Mouse (Mus musculus) cerebellum, adult 18-20 months (tissue): ENCODE data around the gene Rab31.

ENCODE experiments used
- DNase-seq, 2 experiments: peaks; one replicate each; pipeline ENCODE4 v3.0.0; 2021

The Rab31 gene

GRCm38 (mm10) chr17:65737175-65737574 lies 35.4 kb downstream of the Rab31 start:
- DNase-seq: no peak

DNA sequence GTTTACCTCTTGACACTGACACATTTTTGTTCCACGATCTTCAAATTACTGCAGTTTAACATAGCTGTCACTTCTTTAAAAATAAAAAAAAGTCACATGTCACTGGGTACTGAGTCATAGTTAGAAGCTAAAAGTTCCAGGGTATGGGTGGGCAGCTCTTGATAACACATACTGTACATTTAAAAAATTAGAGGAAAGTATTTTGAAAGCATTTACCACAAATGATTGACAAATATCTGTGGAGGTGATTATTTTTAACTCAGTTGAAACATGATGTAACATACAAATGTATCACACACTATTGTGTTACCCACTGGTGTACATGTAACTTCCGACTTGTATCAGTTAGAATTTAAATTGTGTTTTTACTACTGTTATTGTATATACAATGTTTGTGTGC lies 37.5 kb downstream of the Rab31 start:
- no peak for DNase-seq

DNA sequence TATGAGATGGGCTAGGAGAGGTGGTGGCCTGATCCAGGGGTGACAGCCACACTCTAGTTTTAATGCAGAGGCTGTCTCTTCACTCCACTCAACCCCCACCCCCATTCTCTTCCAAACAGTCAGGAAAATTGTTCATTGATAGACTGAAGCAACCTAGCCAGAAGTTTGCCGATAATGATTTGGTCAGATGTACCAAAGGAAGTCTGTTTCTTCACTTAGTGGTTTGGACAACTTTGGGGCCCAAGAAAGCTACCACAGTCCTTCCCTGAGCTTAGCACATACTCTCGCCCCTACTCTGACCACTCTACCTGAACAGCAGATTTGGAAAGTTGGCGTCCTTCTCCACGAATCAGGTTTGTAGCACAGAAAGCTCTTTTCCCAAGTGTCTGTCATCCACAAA lies 39.9 kb downstream of the Rab31 start:
- DNase-seq: no peak

DNA sequence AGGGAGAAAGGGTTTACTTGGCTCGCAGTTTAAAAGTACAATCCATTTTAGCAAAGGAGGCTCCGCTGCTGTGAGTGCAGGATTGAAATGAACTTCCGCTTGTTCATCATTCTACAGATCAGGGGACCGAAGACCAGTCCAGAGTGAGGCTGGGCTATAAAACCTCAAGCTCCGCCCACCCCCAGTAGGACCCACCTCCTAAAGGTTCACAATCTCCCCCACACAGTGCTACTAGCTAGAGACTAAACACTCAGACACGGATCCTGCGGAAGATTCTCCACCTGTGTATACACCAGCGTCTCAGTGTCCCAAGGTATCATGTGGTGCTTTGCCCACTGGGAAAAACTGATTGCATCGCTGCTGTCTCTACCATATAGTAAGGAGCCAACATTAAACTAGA lies 40.8 kb downstream of the Rab31 start:
- DNase-seq: no peak

DNA sequence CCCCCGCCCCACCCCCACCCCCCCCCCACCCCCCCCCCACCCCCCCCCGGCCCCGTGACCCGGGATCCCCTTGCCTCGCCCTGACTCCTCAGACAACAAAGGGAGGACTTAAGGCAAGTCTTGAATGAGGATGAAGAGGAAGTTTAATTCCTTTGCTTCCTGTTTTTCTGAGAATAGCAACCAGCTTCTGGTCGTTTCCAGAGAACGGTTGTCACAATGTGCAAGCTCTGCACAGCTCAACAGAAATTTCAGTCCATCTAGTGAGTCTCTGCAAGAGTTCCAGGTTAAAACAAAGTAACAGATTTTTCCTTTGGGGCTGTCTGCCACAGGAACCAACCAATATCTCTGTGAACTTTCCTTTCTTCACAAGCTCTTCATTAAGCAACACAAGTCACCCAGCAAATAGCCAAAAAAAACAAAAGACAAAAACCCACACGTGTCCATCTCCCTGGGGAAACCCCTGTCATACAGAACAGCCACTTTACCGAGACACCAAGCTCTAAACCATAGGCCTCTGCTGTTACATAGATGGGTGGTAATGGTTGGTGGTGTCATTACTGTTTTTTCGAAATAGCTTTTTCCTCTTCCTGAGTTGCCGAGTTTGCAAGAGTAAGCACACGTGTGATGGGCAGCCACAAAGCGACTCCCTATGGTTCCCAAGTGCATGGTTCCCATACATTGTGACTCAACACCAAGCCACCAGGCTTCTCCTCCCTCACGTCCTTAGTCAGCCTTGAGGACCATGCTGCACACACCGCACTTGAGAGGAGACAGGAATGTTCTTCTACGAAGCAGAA lies 42.4 kb downstream of the Rab31 start:
- no peak for DNase-seq

GRCm38 (mm10) chr17:65726755-65727154 lies 45.8 kb downstream of the Rab31 start:
- no peak for DNase-seq

- DNase-seq: no peak
These were observed 46.3 kb downstream of the Rab31 start for GRCm38 (mm10) chr17:65726274-65726673.

DNA sequence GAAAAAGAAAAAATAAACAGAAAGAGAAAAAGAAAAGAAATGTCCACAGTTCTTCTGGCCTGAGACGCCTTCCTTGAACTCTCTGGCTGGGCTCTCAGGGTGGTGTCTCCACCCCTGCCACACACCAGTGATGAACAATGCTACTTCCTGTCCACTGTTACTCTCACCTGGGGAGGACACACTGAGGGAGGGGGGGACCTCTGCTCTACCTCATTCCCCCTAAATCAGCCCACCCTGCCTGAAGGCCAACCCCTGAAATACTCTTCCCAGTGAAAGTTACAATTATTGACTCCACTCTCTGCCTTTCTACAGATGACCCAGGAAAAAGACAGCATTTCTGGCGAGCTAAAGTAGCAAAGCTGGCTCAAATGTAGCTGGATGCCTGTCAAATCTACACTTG lies 46.7 kb downstream of the Rab31 start:
- DNase-seq: no peak

DNA sequence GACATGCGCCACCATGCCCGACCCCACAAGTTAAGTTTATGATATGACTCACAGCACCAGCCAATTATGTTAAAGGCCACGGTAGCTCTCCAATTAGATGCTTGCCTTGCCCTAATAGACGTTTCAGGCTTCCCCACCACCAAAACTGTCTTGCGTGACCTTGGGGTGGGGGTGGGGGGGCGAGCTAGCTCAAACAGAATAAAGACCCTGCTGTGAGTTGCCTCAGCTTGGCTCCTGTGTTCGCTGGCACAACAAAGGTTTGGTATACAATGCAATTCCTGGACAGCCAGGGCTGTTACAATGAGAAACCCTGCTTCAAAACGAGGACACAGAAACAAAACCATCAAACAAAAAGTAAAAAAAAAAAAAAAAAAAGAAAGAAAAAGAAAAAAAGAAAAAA lies 47.2 kb downstream of the Rab31 start:
- DNase-seq: no peak

GRCm38 (mm10) chr17:65724254-65724653 lies 48.3 kb downstream of the Rab31 start:
- no peak for DNase-seq

DNA sequence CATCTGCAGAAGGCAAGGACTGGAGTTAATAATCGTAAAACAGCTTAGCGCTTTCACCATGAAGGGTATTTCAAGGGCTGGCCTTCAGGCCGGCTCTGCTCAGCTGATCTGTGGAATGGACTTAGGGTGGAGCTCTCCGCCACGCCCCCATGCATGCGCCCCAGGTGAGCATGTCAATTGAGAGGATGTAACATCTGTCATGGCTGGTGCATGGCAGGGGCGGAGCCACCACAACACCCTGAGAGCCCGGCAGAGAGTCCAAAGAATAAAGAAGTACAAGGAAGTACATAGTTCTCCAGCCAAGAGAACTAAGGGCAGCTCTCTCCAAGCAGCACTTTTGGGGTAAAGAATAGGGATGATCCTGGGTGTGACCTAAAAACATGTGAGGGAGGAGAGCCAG lies 48.9 kb downstream of the Rab31 start:
- no peak for DNase-seq

GRCm38 (mm10) chr17:65721330-65721729 lies 51.2 kb downstream of the Rab31 start:
- no peak for DNase-seq

DNA sequence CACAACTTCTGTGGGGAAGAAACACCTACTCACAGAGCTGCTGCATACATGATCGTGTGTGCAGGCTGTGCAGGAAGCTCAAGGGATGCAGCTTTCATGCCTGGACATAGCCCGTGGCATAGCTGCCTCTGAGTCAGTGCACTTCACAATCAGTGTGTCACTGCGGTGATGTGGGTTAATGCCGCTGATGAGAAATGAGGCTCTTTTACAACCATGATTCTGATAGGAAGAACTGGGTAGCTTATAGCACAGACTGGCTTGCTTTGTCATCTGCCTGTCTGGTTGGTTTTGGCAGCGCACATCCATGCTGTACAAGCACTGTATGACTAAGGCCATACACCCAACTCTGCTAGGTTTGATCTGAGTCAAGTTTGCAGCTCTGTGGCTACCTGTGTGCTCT lies 52.7 kb downstream of the Rab31 start:
- no peak for DNase-seq

GRCm38 (mm10) chr17:65718578-65718977 lies 54.0 kb downstream of the Rab31 start:
- DNase-seq: no peak

GRCm38 (mm10) chr17:65717658-65718199 lies 54.8 kb downstream of the Rab31 start:
- no peak for DNase-seq

DNA sequence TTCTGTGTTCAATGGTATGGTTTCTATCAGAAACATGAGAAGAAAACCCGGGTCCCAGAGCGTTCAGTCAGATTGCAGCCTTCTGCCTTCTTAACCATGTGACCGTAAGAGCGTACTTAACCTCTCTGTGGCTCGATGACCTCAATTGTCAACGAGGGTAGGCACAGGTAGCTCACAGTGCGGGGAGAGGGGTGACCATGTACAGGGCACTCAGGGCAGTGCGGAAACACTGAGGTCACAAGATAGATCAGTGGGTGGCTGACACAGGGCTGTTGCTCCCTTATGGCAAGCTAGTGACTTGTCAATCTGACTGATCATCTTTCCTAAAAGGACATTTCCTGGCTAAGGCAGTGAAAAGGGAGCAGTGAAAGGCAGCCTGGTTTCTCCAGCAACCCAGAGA lies 58.5 kb downstream of the Rab31 start:
- DNase-seq: no peak

- DNase-seq: peak; percentile 72 to 82
These were observed 59.6 kb downstream of the Rab31 start for GRCm38 (mm10) chr17:65712861-65713535.

DNA sequence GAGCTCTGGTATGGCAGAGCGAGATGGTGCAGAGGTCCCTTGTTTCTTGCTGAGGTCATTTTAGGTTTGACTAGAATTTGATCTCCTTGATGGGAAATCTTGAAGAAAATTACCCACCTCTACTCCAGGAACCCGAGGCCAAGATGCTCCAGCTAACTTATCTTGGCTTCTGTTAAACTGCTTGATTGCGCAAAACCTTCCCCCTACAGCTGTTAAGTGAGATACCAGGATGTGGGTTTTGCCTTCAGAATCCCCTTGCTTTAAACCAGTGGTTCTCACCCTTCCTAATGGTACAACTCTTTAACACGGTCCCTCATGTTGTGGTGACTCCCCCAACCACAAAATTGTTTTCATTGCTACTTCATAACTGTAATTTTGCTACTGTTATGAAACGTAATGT lies 60.8 kb downstream of the Rab31 start:
- DNase-seq: no peak

GRCm38 (mm10) chr17:65710576-65710975 lies 62.0 kb downstream of the Rab31 start:
- DNase-seq: no peak

- peak; percentile 57 to 70 for DNase-seq
These were observed 66.3 kb downstream of the Rab31 start for GRCm38 (mm10) chr17:65706220-65706619.

DNA sequence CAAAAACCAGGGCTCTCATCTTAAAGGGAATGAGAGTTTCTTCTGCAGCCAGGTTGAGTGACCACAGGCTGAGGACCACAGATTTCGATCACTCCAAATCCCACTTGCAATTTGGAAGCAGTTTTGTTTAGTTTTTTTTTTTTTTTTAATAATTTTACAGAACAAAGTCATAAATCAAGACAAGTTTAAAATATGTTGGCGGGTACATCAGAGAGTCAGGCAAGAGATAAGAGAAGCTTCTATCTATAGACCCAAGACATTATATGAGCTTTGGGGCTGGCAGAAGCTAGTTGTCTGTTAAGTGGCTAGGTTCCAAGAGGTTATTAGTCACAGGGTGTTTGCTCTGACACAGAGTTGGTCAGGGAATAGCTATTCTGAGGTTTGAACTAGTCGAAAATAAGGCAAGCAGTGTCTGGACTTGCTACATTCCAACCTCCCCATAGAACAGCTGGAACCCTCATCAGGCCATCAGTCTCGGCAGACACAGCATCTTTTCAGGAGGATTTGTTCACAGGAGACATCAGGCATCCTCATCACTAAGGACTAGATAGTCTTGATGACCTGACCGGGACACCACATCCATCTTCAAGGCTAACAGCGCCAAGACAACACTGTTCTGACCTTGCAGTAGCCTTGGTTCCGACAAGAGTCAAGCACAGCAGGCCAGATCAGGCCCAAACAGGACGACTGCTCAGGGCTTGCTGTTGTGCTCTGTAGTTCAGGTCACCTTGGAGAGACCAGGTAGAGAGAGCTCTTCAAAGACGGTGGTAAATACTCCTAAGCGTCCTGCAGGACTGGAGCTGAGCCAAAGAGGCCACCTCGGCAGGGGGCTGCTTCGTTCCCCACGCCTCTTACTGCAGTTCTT lies 68.8 kb downstream of the Rab31 start:
- DNase-seq: no peak

GRCm38 (mm10) chr17:65701797-65702566 lies 70.6 kb downstream of the Rab31 start:
- peak; percentile 38 to 53 for DNase-seq
